Mouse (Mus musculus): Measurements from ENCODE around the gene Fam163a.
"Not testable (repeated sequence)": the region's sequence is repeated elsewhere in the genome, so short reads cannot be mapped to it uniquely, and the experiment has no call there.

Gene Fam163a

GRCm38 (mm10) chr1:156089561-156089960 lies 115.3 kb downstream of the Fam163a start:
- intact Hi-C loops (cut with DNase I) = loop anchor here (5.0 kb wide), 1 partner anchor 458 kb away; no protein-coding TSS in a partner anchor

GRCm38 (mm10) chr1:156087586-156087985 lies 117.2 kb downstream of the Fam163a start:
- intact Hi-C loops (cut with DNase I) = loop anchor here (2.0 to 5.0 kb wide), 3 partner anchors 141 to 460 kb away; no protein-coding TSS in a partner anchor

DNA sequence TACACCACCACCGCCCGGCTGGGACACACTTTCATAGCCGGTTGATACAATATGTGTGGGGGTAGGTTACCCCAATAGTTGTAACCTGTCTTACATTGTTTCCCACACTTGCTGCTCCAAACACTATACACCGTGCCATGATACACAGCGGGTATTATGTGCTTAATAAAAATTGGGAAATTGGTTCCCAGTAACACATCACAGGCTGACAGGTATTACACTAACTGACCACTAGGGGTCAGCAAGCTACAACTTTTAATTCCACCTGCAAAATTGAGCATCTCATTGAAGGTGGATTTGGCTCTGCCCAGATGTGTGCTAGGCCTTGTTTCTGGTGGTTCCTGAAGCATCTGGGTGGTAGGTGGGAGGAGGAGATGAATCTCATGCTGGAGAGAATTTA lies 119.1 kb downstream of the Fam163a start:
- intact Hi-C loops (cut with DNase I) = loop anchor here (2.0 to 5.0 kb wide), 3 partner anchors 143 to 462 kb away; no protein-coding TSS in a partner anchor

DNA sequence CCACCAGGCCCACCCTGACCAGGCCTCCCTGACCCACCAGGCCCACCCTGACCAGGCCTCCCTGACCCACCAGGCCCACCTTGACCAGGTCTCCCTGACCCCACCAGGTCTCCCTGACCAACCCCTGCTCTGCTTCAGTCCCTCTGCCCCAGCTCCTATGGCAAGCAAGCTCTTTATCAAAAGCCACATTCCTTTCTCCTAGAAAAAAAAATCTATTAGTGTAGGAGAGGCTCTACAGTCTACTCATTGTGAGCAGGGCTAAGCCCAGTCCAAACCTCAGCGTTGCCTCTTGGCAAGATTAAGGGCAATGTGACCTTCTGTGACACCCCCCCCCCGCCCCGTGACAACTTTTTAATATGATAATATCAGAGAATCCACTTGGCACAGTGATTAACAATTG lies 120.2 kb downstream of the Fam163a start:
- intact Hi-C loops (cut with DNase I) = loop anchor here (5.0 kb wide), 1 partner anchor 463 kb away; no protein-coding TSS in a partner anchor

- intact Hi-C loops (cut with DNase I) = no loop called here
Measured at GRCm38 (mm10) chr1:156077655-156078054, 127.2 kb downstream of the Fam163a start.

DNA sequence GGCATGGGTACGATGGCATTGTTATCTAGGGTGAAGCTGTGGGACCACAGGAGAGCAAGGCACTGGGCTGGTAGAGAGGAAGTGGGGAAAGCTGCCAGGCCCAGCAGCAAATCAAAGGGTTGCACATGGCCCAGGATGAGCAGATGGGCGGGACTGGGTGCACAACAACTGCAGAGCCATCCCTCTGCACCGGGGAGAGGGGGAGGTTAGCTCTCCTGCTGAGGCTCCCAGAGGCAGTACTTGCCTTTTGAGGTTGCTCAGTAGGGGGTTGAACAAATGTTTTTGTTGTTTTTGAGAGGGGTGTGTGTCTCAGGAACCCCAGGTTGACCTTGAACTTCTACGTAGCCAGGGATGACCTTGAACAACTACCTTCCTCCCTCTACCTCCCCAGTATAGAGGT lies 128.4 kb downstream of the Fam163a start:
- intact Hi-C loops (cut with DNase I) = no loop called here

DNA sequence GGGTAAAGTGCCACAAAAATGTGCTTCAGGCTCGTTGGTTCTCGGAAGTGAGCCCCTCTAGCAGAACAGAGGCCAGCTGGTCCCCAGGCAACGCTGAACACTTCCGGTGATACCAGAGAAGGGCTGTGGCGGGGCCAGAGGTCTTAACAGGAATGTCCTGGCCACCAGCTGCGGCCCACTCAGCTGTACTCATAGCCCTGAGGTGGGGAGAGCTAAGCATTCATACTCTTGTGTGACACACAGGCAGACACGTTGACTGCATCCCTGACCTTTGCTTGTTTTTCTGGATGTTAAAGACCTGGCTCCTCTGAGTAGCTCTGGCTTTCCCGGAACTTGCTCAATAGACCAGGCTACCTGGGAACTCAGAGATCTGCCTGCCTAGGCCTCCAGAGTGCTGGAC lies 130.3 kb downstream of the Fam163a start:
- intact Hi-C loops (cut with DNase I) = no loop called here

- intact Hi-C loops (cut with DNase I) = no loop called here
Measured at GRCm38 (mm10) chr1:156073169-156073821, 131.5 kb downstream of the Fam163a start.

GRCm38 (mm10) chr1:156070106-156070505 lies 134.7 kb downstream of the Fam163a start:
- intact Hi-C loops (cut with DNase I) = no loop called here

DNA sequence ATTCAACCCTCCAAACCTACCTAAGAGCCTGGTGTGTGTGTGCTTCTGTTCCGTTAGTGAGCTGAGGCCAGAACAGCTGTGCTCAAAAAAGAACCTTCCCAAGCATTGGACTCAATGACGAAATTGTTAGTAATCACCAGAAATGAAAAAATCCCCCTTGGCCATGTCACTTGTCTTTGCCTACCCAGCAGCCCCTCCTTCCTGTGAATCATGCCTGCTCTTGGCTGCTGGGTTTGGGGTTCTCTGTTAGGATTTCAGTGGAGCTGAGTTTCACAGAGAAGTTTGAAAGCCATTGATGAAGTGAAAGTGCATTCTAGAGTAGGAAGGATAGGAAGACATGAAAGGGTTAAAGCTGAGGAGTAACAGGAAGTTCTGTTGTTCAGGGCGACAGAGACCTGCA lies 138.7 kb downstream of the Fam163a start:
- intact Hi-C loops (cut with DNase I) = no loop called here

- intact Hi-C loops (cut with DNase I) = no loop called here
Measured at GRCm38 (mm10) chr1:156062193-156062592, 142.6 kb downstream of the Fam163a start.

GRCm38 (mm10) chr1:156058207-156058606 lies 146.6 kb downstream of the Fam163a start:
- intact Hi-C loops (cut with DNase I) = no loop called here

DNA sequence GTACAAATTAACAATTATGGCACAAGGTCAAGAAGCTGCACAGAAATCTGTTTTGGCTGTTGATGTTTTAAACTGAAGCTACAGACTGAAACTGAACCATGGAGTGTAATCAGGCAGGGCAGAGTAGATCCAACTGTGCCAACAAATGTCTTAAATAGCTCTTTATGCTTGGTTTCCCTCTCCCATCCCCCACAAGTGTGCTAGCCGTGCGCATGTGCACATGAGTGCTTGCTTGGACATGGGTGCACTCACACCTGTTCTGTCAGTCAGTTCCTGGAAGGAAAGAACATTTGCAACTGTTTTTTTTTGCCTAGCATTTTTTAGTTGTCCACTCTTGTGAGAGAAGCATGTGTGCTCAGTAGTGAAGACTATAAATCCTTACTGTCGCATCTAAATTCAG lies 158.1 kb downstream of the Fam163a start:
- intact Hi-C loops (cut with DNase I) = no loop called here

DNA sequence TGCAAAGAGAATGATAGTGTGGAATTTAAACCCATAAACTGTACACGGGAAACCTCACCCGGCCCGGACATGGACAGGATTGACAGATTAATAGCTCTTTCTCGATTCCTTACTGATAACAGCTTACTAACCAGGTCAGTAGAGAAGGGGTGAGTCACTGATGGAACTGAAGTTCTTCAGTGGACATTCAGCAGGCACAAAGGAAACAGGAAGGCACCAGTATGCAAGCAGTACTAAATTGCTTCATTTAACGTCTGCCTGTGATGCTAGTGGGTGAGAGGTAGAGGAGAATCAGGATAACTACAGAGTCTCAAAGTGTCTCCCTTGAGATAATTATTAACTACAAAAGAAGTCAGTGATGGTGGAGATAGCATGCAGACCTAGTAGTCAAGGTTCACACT lies 160.6 kb downstream of the Fam163a start:
- intact Hi-C loops (cut with DNase I) = no loop called here

DNA sequence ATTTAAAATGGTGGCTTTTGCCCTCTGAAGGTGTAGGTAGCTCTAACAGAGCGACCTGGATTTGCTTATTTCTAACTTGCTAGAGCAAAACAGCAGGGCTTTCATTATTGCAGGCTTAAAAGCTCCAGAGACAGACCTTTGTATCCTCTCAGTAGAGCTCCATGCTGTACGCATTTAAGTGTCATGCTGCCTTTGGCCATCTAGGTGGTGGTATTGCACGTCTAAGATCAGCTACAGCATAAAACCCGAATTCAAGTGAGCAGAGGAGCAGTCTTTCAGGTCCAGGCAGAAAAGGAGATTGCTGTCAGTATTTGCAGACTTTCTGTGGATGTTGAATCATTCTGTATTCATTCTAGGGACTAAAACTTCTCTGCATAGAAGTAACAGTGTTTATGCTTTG lies 161.8 kb downstream of the Fam163a start:
- intact Hi-C loops (cut with DNase I) = no loop called here

- intact Hi-C loops (cut with DNase I) = no loop called here
Measured at GRCm38 (mm10) chr1:156042481-156042880, 162.3 kb downstream of the Fam163a start.

DNA sequence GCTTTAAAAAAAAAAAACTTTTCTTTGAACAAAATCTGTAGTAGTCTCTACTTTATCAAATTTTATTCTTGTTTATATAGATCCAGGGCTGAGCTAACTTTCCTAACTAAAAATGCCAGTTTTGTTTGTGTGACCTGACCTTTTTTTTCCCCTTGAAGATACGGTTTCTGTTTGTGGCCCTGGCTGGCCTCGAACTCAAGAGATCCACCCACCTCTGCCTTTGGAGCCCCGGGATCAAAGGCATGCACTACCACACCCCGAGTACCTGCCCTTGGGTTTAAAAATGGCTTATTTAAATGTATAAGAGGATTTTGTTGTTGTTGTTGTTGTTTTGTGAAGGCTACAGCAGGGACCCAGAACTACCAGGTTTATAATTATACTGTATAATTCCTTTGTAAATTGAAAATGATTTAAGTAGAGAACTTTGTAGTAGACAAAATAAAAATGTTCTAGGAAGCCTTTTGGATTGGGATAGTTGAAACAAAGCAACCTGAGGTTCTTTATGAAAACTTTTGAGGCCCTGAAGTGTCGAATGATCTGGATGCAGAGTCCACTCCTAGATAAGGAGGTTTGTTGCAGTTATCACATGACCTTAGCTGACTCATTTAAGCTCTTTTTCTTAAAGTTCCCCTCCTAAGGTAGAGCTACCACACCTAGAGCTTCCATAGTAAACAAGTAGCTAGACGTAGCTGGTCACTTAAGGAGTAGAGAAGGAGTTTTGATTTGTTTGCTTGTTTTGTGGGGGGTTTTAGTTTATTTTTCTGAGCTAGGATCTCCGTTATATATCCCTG lies 163.2 kb downstream of the Fam163a start:
- intact Hi-C loops (cut with DNase I) = no loop called here

DNA sequence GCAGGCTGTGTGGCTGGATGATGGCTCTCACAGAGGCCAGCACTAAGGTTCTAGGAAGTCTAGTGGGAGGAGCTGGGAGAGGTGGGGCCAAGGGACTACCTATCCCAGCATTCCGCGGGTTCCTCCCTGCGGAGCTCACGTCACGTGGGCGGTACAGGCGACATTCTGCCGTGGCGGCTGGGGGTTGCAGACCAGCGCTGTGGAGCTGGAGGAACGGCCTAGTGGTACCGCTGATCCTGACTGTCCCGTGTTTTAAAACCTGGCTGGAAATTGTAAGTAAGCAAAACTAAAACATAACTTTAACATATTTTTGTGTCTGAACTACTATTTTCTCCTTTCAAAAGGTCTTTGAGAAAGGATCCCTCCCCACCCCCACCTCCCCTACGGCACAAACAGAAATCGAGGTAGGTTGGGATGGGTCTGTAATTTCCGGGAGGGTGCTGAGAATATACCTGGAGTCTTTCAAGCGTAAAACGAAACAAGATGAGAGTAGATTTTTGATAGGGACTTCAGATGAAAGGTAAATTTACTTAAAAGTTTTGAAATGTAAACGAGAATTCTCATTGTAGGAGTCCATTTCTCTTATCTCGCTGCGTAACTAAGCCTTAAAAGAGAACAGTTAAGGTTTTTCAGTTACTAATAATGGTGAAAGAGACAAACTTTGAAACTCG lies 164.0 kb downstream of the Fam163a start:
- intact Hi-C loops (cut with DNase I) = no loop called here

DNA sequence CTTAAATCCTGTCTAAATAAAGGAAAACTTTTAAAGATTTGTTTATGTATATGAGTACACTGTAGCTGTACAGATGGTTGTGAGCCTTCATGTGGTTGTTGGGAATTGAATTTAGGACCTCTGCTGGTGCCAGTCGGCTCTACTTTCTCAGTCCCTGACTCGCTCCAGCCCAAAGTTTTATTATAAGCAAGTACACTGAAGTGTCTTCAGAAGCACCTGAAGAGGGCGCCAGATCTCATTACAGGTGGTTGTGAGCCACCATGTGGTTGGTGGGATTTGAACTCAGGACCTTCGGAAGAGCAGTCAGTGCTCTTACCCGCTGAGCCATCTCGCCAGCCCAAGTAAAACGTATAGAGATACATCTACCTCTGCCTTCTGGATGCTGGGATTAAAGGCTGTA lies 164.8 kb downstream of the Fam163a start:
- intact Hi-C loops (cut with DNase I) = not testable (repeated sequence)

- intact Hi-C loops (cut with DNase I) = no loop called here
Measured at GRCm38 (mm10) chr1:156037144-156037583, 167.7 kb downstream of the Fam163a start.

- intact Hi-C loops (cut with DNase I) = no loop called here
Measured at GRCm38 (mm10) chr1:156035930-156036737, 168.7 kb downstream of the Fam163a start, which contains the start of gene Tor1aip1. TSS of gene Tor1aip1 (minus strand) at chr1:156036480.

Data from adrenal gland (tissue).